Mouse (Mus musculus): ENCODE data around the gene Vamp5. TPM values are rescaled to one million over a fixed set of nuclear protein-coding genes. Genes with fewer than 3 reads are reported as not detected.

Gene Vamp5
- total and polyA plus RNA-seq, 3 experiments, result 49.3 to 99.6 (median 58.3) TPM

- WGBS, result 68% methylated on average over 2 of the region's 2 CpGs
- Histone ChIP-seq H3K27me3 (ENCODE audit: control insufficient read depth, insufficient read depth, low read length) (no peaks in the 10 kb centered on the region), H3K36me3 (ENCODE audit: control insufficient read depth, insufficient read depth, low read length) (no peaks in the 10 kb centered on the region), H3K4me3 (no peak overlapping the region), H3K79me2 (replicated peaks; ENCODE audit: control insufficient read depth, insufficient read depth, low read length) (no peaks in the 10 kb centered on the region), H3K4me1 (ENCODE audit: control insufficient read depth, insufficient read depth, low read length) (no peaks in the 10 kb centered on the region; the same call in 1 of the 2 replicates), H3K9ac (ENCODE audit: low read depth, low read length) (no peak overlapping the region), H3K27ac (no peak overlapping the region)
- intact Hi-C loops (cut with DNase I), result no loop called here
- no peak for DNase-seq
- TF ChIP-seq CTCF (IDR thresholded peaks at IDR 0.05) (no peak), EP300 (IDR thresholded peaks at IDR 0.05; ENCODE audit: insufficient read depth, low read depth, low read length) (no peak), POLR2A (IDR thresholded peaks at IDR 0.05; ENCODE audit: insufficient read depth, low read depth, low read length) (no peak)
Observed at GRCm38 (mm10) chr6:72399967-72400366, 19.7 kb upstream of the Vamp5 start.

- WGBS, result 85% methylated on average over 10 of the region's 10 CpGs
- no peak overlapping the region for H3K9ac ChIP-seq (ENCODE audit: low read depth, low read length)
- H3K36me3 ChIP-seq (ENCODE audit: control insufficient read depth, insufficient read depth, low read length), result no peaks in the 10 kb centered on the region
- H3K4me3 ChIP-seq, result no peak overlapping the region
- H3K4me1 ChIP-seq (ENCODE audit: control insufficient read depth, insufficient read depth, low read length), result peaks cover 3% of the 10 kb centered on the region; the same call in 1 of the 2 replicates
- H3K79me2 ChIP-seq (replicated peaks; ENCODE audit: control insufficient read depth, insufficient read depth, low read length), result no peaks in the 10 kb centered on the region
- no peak for TF ChIP-seq EP300 (IDR thresholded peaks at IDR 0.05; ENCODE audit: insufficient read depth, low read depth, low read length)
- no peak for TF ChIP-seq CTCF (IDR thresholded peaks at IDR 0.05)
- no peak for TF ChIP-seq POLR2A (IDR thresholded peaks at IDR 0.05; ENCODE audit: insufficient read depth, low read depth, low read length)
- H3K27ac ChIP-seq, result no peak overlapping the region
- intact Hi-C loops (cut with DNase I), result no loop called here
- H3K27me3 ChIP-seq (ENCODE audit: control insufficient read depth, insufficient read depth, low read length), result no peaks in the 10 kb centered on the region
- DNase-seq, result no peak
Observed at GRCm38 (mm10) chr6:72396837-72397251, 16.6 kb upstream of the Vamp5 start.

- Histone ChIP-seq H3K27ac (no peak overlapping the region; the same call in 1 of the 2 replicates), H3K27me3 (ENCODE audit: control insufficient read depth, insufficient read depth, low read length) (no peaks in the 10 kb centered on the region), H3K36me3 (ENCODE audit: control insufficient read depth, insufficient read depth, low read length) (no peaks in the 10 kb centered on the region), H3K79me2 (replicated peaks; ENCODE audit: control insufficient read depth, insufficient read depth, low read length) (no peaks in the 10 kb centered on the region), H3K4me1 (ENCODE audit: control insufficient read depth, insufficient read depth, low read length) (peaks cover 7% of the 10 kb centered on the region), H3K4me3 (no peak overlapping the region), H3K9ac (ENCODE audit: low read depth, low read length) (no peak overlapping the region)
- intact Hi-C loops (cut with DNase I), result no loop called here
- 94% methylated on average over 5 of the region's 5 CpGs for WGBS
- TF ChIP-seq CTCF (IDR thresholded peaks at IDR 0.05) (no peak), EP300 (IDR thresholded peaks at IDR 0.05; ENCODE audit: insufficient read depth, low read depth, low read length) (no peak), POLR2A (IDR thresholded peaks at IDR 0.05; ENCODE audit: insufficient read depth, low read depth, low read length) (no peak)
- no peak for DNase-seq
Observed at GRCm38 (mm10) chr6:72392341-72392740, 12.1 kb upstream of the Vamp5 start.

- peak overlapping the region; percentile 92 for H3K27ac ChIP-seq
- H3K4me1 ChIP-seq (ENCODE audit: control insufficient read depth, insufficient read depth, low read length), result peaks cover 7% of the 10 kb centered on the region
- H3K9ac ChIP-seq (ENCODE audit: low read depth, low read length), result no peak overlapping the region; the same call in 1 of the 2 replicates
- WGBS, result 16% methylated on average over 12 of the region's 12 CpGs
- intact Hi-C loops (cut with DNase I), result no loop called here
- DNase-seq, result peak; percentile 72 to 81
- H3K27me3 ChIP-seq (ENCODE audit: control insufficient read depth, insufficient read depth, low read length), result no peaks in the 10 kb centered on the region
- H3K36me3 ChIP-seq (ENCODE audit: control insufficient read depth, insufficient read depth, low read length), result no peaks in the 10 kb centered on the region
- H3K4me3 ChIP-seq, result peak overlapping the region; percentile 54
- TF ChIP-seq POLR2A (IDR thresholded peaks at IDR 0.05; ENCODE audit: insufficient read depth, low read depth, low read length) (peak; percentile 67), EP300 (IDR thresholded peaks at IDR 0.05; ENCODE audit: insufficient read depth, low read depth, low read length) (peak; percentile 44; the same call in 1 of the 2 replicates), CTCF (IDR thresholded peaks at IDR 0.05) (peak; percentile 31)
- H3K79me2 ChIP-seq (replicated peaks; ENCODE audit: control insufficient read depth, insufficient read depth, low read length), result no peaks in the 10 kb centered on the region
Observed at GRCm38 (mm10) chr6:72390795-72391521, 10.7 kb upstream of the Vamp5 start.

DNA sequence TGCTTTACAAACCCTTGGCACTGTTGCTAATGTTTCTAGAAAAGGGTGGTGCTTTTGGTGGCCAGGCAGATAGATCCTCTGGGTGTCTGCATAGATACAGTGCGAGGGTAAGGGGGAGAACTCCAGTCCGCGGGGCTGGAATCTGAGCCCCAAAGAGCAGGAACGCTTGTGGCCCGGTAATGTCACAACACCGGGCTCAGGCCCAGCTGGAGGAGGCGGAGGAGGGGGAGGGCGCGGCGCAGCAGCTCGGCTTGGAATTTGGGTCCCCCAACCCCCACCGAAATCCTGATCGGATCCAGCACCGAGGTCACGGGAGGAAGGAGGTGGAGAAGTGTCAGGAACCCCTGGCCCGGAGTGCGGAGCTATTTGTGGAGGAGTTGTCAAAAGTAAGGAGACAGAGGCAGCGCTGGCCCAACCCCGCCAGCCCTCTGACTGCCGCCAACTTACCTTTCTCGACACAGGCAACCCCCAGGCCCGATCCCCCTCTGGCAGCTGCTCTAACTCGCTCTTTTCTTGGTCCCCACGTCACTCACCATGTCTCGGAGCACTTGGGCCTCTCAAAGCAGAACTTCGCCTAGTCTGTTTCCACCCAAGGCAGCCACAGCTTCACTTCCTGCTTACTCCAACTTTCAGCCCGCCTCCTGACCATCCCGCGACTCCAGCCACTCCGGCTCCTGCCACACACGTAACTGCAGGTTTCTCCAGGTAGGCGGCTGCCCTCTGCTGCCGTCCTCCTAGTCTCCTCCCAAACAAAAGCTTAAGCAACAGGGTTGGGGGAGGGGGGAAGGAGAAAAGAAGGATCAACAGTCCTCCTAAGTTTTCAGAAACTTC is 9.9 kb upstream of the Vamp5 start, which contains the start of gene Vamp8:
Vamp8 (minus strand) TSS at position 763 of the 831 bp plus-strand sequence.
- Histone ChIP-seq H3K36me3 (ENCODE audit: control insufficient read depth, insufficient read depth, low read length) (no peaks in the 10 kb centered on the region), H3K4me3 (peak within 1 kb of the TSS; percentile 54), H3K79me2 (replicated peaks; ENCODE audit: control insufficient read depth, insufficient read depth, low read length) (no peaks in the 10 kb centered on the region), H3K4me1 (ENCODE audit: control insufficient read depth, insufficient read depth, low read length) (peaks cover 7% of the 10 kb centered on the region), H3K27me3 (ENCODE audit: control insufficient read depth, insufficient read depth, low read length) (no peaks in the 10 kb centered on the region), H3K9ac (ENCODE audit: low read depth, low read length) (peak within 1 kb of the TSS; percentile 85), H3K27ac (peak within 1 kb of the TSS; percentile 92)
- WGBS, result under 1% methylated on average over 33 of the region's 33 CpGs
- intact Hi-C loops (cut with DNase I), result no loop called here
- DNase-seq, result peak; percentile 92 to 94
- peak; percentile 63 for TF ChIP-seq POLR2A (IDR thresholded peaks at IDR 0.05; ENCODE audit: insufficient read depth, low read depth, low read length)
- no peak for TF ChIP-seq CTCF (IDR thresholded peaks at IDR 0.05)
- TF ChIP-seq EP300 (IDR thresholded peaks at IDR 0.05; ENCODE audit: insufficient read depth, low read depth, low read length), result peak; percentile 61

All from heart, adult 2 months (tissue).